Mouse (Mus musculus): ENCODE measurements around the gene Ncln. TPM values are rescaled to one million over a fixed set of nuclear protein-coding genes. Genes with fewer than 3 reads are reported as not detected.

Gene Ncln
- 49.9 and 50.1 TPM in 2 replicates for polyA plus RNA-seq (2015; fragmentation: Nextera tagmentation; extraction: Ambion mirVana)

GRCm38 (mm10) chr10:81496264-81496901 is at the start of gene Ncln:
TSS of gene Ncln (minus strand) at chr10:81496392.

GRCm38 (mm10) chr10:81545161-81545747 is 49.1 kb upstream of the Ncln start, which contains the start of gene Gna11:
TSS of gene Gna11 (minus strand) at chr10:81545190.

GRCm38 (mm10) chr10:81524051-81524605 is 27.9 kb upstream of the Ncln start, which contains the start of gene Gna15:
TSS of gene Gna15 (minus strand) at chr10:81524225.

GRCm38 (mm10) chr10:81500032-81500431 is 3.8 kb upstream of the Ncln start, which contains the start of gene S1pr4:
TSS of gene S1pr4 (minus strand) at chr10:81500132.

GRCm38 (mm10) chr10:81482533-81482889 is 13.7 kb downstream of the Ncln start, which contains the start of gene Celf5:
TSS of gene Celf5 (minus strand) at chr10:81482709.

GRCm38 (mm10) chr10:81455181-81455895 is 40.9 kb downstream of the Ncln start, which contains the start of gene Nfic:
TSS of gene Nfic (minus strand) at chr10:81455635.

Small RNA genes lying within 50 kb of the gene (microRNA-seq; reads per million reads assigned to microRNA genes)
- gene Gm25595: not detected

Other genes with a start within 250 kb of the Ncln start
- 0.53 and 0.67 TPM in 2 replicates for gene Matk, start 243.5 kb downstream of the Ncln start, polyA plus RNA-seq (2015; fragmentation: Nextera tagmentation; extraction: Ambion mirVana)
- gene Mrpl54, start 229.5 kb downstream of the Ncln start, polyA plus RNA-seq (2015; fragmentation: Nextera tagmentation; extraction: Ambion mirVana): 227 and 233 TPM in 2 replicates
- 43.8 and 51.5 TPM in 2 replicates for gene Apba3, start 229.4 kb downstream of the Ncln start, polyA plus RNA-seq (2015; fragmentation: Nextera tagmentation; extraction: Ambion mirVana)
- gene Tjp3, start 204.8 kb downstream of the Ncln start, polyA plus RNA-seq (2015; fragmentation: Nextera tagmentation; extraction: Ambion mirVana): 12.6 and 14.9 TPM in 2 replicates
- 31.1 and 32.7 TPM in 2 replicates for gene Pip5k1c, start 203.4 kb downstream of the Ncln start, polyA plus RNA-seq (2015; fragmentation: Nextera tagmentation; extraction: Ambion mirVana)
- gene Cactin, start 175.3 kb downstream of the Ncln start, polyA plus RNA-seq (2015; fragmentation: Nextera tagmentation; extraction: Ambion mirVana): 18.1 and 20.3 TPM in 2 replicates
- gene Tbxa2r, start 167.7 kb downstream of the Ncln start, polyA plus RNA-seq (2015; fragmentation: Nextera tagmentation; extraction: Ambion mirVana): 28.6 and 36.1 TPM in 2 replicates
- 0.65 and 0.87 TPM in 2 replicates for gene Gipc3, start 153.1 kb downstream of the Ncln start, polyA plus RNA-seq (2015; fragmentation: Nextera tagmentation; extraction: Ambion mirVana)
- 67.4 and 70.3 TPM in 2 replicates for gene Hmg20b, start 145.9 kb downstream of the Ncln start, polyA plus RNA-seq (2015; fragmentation: Nextera tagmentation; extraction: Ambion mirVana)
- 12.5 and 12.6 TPM in 2 replicates for gene Mfsd12, start 138.9 kb downstream of the Ncln start, polyA plus RNA-seq (2015; fragmentation: Nextera tagmentation; extraction: Ambion mirVana)
- 1.5 and 1.8 TPM in 2 replicates for gene 4930404N11Rik, start 130.6 kb downstream of the Ncln start, polyA plus RNA-seq (2015; fragmentation: Nextera tagmentation; extraction: Ambion mirVana)
- 35.5 and 38.2 TPM in 2 replicates for gene Fzr1, start 117.9 kb downstream of the Ncln start, polyA plus RNA-seq (2015; fragmentation: Nextera tagmentation; extraction: Ambion mirVana)
- gene Dohh, start 112.0 kb downstream of the Ncln start, polyA plus RNA-seq (2015; fragmentation: Nextera tagmentation; extraction: Ambion mirVana): 67.0 and 71.2 TPM in 2 replicates
- 1.6 and 2.1 TPM in 2 replicates for gene Gm48551, start 111.9 kb downstream of the Ncln start, polyA plus RNA-seq (2015; fragmentation: Nextera tagmentation; extraction: Ambion mirVana)
- 0.42 and 0.73 TPM in 2 replicates for gene Gm48552, start 107.4 kb downstream of the Ncln start, polyA plus RNA-seq (2015; fragmentation: Nextera tagmentation; extraction: Ambion mirVana)
- gene Smim24, start 103.3 kb downstream of the Ncln start, polyA plus RNA-seq (2015; fragmentation: Nextera tagmentation; extraction: Ambion mirVana): 1.7 and 2.0 TPM in 2 replicates
- 69.4 and 71.2 TPM in 2 replicates for gene Nfic, start 40.8 kb downstream of the Ncln start, polyA plus RNA-seq (2015; fragmentation: Nextera tagmentation; extraction: Ambion mirVana)
- 0.12 and 0.18 TPM in 2 replicates for gene Celf5, start 13.7 kb downstream of the Ncln start, polyA plus RNA-seq (2015; fragmentation: Nextera tagmentation; extraction: Ambion mirVana)
- gene S1pr4, start 3.7 kb upstream of the Ncln start, polyA plus RNA-seq (2015; fragmentation: Nextera tagmentation; extraction: Ambion mirVana): 0.20 and 0.71 TPM in 2 replicates
- gene Gna15, start 27.8 kb upstream of the Ncln start, polyA plus RNA-seq (2015; fragmentation: Nextera tagmentation; extraction: Ambion mirVana): 6.1 and 11.1 TPM in 2 replicates
- 48.8 and 49.2 TPM in 2 replicates for gene Gna11, start 48.8 kb upstream of the Ncln start, polyA plus RNA-seq (2015; fragmentation: Nextera tagmentation; extraction: Ambion mirVana)
- gene Aes, start 63.1 kb upstream of the Ncln start, polyA plus RNA-seq (2015; fragmentation: Nextera tagmentation; extraction: Ambion mirVana): 437 and 457 TPM in 2 replicates
- 6.6 and 7.9 TPM in 2 replicates for gene Tle2, start 78.2 kb upstream of the Ncln start, polyA plus RNA-seq (2015; fragmentation: Nextera tagmentation; extraction: Ambion mirVana)
- 15.5 and 16.2 TPM in 2 replicates for gene Tle6, start 104.7 kb upstream of the Ncln start, polyA plus RNA-seq (2015; fragmentation: Nextera tagmentation; extraction: Ambion mirVana)
- 0.18 and 0.62 TPM in 2 replicates for gene BC025920, start 109.9 kb upstream of the Ncln start, polyA plus RNA-seq (2015; fragmentation: Nextera tagmentation; extraction: Ambion mirVana)
- gene Sirt6, start 131.4 kb upstream of the Ncln start, polyA plus RNA-seq (2015; fragmentation: Nextera tagmentation; extraction: Ambion mirVana): 15.9 and 19.7 TPM in 2 replicates
- gene Ankrd24, start 132.1 kb upstream of the Ncln start, polyA plus RNA-seq (2015; fragmentation: Nextera tagmentation; extraction: Ambion mirVana): 6.1 and 7.6 TPM in 2 replicates
- 1.9 and 2.8 TPM in 2 replicates for gene Gm10778, start 152.7 kb upstream of the Ncln start, polyA plus RNA-seq (2015; fragmentation: Nextera tagmentation; extraction: Ambion mirVana)
- gene Zfp433, start 208.4 kb upstream of the Ncln start, polyA plus RNA-seq (2015; fragmentation: Nextera tagmentation; extraction: Ambion mirVana): 5.5 and 6.8 TPM in 2 replicates